Mouse (Mus musculus) kidney, adult 9 months (tissue): ENCODE measurements around the gene Usp2.

Experiments used
- DNase-seq: peaks from one replicate; pipeline ENCODE4 v3.0.0; 2022

Gene Usp2

DNA sequence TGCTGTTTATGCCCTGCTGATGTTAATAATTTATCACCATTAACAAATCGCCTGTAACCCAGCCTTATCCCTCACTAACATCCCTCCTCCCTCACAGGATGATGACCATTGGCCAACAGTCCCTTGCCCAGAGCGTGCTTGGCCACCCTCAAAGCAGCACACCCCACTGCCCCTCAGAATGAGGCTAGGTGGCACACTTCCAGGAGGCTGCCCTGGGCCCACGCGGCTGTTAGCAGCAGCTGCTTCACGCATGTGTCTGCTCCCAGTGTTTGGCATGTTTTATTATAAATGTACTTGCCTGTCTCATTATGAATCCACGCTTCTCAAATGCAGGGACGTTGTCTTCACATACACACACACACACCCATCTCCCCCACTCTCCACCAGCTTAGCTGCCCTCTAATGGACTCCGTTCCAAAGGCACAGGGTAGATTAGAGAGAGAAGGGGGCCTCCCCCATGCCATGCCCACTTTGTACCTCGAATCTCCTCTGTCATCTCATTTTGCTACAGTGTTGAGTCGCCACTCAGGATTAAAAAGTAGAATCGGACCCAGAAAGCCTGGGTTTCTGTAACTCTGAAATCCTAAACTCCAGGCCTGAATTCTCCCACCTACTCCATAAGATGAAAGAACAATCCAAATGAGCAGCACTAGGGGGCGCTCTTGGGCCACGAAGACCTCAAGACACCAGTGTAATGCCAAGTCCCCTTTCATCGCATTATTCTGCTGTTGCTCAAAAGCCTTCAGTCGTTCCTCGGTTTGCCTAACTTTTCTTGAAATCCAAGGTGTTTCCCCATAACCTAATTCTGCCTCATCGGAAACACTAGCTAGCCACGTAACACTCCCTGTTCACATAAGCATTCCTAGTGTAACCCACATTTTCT, 59.0 kb downstream of the Usp2 start:
- DNase-seq: peak; percentile 94

DNA sequence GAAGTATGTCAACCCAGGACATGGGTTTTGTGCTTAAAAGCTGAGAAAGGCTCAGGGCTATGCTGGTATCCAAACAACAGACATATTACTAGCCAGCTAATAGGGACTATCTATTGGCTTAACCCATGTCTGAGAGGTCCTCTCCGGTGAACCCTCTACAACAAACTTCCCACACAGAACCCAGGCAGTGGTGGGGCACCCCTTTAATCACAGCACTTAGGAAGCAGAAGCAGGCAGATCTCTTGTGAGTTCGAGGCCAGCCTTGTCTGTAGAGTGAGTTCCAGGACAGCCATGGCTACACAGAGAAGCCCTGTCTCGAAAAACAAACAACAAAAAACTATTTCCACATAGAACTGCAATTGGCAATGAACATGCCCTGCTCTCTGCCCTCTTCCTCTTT, 59.9 kb downstream of the Usp2 start:
- no peak for DNase-seq

DNA sequence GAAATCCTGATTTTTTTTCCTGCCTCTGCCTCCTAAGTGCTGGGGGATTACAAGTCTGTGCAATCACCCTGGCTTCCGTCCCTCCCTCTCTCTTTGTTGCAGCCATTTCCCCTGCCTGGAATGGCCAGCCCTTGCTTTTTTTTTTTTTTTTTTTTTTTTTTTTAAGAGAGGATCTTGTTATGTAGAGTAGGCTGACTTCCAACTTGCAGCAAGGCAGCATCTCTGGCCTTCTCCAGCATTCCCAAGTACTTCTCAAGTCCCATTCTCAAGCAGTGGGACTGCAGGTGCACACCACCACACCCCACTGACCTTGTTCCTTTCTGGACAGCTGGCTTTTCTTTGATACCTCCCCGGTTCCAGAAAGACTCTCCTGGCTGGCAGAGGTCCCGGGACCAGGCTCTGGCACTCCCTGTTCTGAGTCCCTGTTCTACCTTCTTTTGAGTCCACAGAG, 60.6 kb downstream of the Usp2 start:
- peak; percentile 87 for DNase-seq

DNA sequence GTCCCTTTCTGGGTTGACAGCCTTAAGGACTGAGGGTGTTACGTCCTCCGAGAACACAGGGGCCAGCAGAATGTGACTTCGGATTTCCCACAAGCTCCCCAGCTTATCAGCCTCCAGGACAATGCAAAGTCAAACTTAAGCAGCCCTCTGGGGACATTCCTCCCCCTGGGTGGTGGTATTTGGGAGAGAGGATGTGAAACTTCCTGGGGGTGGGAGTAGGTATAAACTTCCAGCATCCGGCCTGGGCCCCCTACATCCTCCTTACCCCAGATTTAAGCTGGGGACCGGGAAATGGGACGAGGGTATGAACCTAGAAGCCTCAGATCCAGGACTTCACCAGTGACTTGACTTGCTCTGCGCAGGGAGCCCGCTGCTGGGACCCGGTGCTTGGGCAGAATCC, 62.8 kb downstream of the Usp2 start:
- no peak for DNase-seq

DNA sequence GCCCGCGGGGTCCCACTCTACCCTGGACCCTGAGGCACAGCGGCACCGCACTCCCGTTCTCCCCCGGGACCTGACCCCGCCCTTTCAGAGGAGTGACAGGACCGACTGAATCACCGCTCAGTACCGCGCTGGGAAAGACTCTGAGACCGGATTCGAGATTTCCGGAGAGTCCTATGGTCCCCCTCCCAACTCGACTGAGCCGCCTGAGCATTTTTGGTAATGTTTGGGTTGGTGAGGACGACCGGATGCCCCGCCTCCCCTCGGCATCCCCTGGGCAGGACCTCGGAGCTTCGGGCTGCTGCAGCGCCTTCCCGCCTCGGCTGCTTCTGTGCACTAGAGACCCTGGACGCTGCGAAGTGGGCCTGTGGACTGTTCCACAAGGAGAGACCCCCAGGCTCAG, 63.2 kb downstream of the Usp2 start:
- peak; percentile 84 for DNase-seq

DNA sequence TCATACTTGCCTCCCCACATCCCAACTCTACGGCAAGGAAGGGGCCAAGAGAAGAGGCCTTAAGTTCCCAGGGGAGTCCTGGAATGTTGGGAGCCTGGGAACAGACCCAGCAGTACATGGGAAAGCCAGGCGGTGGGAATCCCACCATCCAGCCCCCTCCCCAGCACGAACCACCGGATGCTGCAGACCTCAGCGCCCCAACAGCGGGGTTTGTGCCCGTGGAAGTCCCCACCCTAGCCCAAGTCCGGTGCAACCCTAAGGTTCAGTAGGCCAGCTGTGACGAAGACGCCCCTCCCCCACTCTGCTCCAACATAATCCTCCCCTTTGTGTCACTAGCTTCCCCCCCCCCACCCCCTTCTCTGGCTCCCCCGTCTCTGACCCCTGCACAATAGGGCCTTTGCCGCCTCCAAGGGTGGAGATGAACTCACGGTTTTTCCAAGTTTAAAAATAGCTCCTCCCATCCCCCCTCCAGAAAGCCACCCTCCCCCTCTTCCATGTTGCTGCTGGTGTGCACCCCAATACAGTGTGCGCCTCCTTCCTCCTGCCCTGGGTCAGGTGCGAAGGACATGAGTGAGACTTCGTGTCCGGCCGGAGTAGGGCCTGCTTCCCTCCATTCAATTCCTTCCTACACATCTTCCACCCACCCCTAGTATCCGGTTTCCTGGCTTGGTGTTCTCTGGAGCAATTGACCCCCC, 63.9 kb downstream of the Usp2 start:
- DNase-seq: peak; percentile 38

DNA sequence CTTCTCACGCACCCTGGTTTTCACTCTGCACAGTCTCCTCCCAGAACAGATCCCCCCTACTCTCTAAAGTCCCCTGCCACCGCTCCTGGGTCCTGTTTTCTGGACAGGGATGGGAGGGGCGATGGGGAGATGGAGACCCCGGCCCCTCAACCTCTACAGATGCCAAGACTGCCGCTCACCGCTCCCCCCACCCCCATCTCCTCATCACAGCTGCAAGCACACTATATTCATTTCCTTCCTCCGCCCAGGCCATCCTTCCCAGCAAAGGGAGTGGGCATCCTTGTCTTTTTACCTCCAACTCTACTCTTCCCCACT, 64.4 kb downstream of the Usp2 start:
- no peak for DNase-seq

DNA sequence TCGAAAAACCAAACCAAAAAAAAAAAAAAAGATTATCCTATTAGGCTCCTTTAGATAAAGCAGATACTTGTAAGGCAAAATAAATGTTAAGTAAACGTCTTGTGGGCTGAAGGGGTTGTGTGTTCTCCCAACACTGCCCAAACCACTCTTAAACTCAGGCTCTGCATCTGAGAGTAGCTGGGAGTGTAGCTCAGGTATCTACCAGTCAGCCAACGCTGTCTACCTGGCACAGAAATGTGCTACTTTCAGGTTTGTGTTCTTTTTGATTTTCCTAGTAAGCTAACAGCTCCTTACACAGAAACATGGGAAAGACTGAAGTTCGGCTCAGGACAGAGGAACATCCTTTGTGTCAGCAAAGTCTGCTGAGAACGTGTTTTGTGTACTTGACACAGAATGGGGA, 65.4 kb downstream of the Usp2 start:
- no peak for DNase-seq

DNA sequence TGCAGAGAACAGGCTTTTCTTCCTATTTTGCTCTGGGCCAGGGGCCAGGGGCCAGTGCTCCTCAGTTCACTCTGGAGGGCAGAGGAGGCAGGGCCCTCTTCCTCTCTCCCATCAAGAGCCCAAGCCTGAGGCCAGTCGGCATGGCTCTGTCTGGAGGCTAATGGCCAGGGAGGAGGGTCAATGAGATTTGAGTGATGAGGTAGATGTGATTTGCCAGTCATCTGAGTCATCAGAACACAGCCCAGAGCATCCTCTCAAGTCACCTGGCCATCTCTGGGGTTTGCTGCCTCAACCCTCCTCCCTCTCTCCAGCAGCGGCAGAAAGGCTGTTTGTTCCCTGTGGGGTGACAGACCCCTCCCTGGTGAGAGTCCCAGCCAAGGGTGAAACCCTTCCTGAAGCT, 66.5 kb downstream of the Usp2 start:
- DNase-seq: no peak

DNA sequence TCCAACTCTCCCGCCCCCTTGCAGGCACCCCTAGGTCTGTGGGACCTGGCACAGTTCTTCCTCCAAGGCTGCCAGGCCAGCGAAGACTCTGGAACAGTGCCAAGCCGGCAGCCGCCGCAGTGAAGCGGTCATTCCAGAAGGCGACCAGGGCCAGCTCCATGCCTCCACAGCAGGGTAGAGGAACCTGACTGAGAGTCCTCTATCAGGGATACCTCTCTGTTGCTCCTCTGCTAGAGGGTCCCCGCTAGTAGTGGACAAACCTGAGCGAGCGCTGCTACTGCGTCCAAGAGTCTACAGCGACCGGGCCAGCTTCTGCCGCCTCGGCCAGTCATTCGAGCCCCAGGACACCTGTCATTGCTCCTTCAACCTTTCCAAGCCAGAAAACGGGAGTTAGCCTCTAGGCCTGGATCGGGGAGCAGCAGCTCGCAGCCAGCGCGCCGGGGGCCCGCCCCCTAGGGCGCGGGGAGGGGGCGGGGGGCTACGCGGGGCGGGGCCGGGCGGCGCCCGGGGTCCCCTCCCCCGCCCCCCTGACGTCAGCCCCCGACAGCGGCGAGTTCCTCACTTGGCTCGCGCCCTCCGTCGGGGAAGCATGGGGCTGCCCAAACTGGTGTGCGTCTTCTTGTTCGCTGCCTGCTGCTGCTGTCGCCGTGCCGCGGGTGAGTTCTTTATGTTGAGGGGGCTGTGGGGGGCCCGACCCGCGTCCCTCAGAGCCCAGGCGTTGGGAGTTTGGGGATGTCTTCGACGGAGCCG, 67.5 kb downstream of the Usp2 start, which contains the start of gene Mcam:
Gene Mcam (plus strand): TSS at position 369 of the 750 bp plus-strand sequence.
- DNase-seq: peak; percentile 77

DNA sequence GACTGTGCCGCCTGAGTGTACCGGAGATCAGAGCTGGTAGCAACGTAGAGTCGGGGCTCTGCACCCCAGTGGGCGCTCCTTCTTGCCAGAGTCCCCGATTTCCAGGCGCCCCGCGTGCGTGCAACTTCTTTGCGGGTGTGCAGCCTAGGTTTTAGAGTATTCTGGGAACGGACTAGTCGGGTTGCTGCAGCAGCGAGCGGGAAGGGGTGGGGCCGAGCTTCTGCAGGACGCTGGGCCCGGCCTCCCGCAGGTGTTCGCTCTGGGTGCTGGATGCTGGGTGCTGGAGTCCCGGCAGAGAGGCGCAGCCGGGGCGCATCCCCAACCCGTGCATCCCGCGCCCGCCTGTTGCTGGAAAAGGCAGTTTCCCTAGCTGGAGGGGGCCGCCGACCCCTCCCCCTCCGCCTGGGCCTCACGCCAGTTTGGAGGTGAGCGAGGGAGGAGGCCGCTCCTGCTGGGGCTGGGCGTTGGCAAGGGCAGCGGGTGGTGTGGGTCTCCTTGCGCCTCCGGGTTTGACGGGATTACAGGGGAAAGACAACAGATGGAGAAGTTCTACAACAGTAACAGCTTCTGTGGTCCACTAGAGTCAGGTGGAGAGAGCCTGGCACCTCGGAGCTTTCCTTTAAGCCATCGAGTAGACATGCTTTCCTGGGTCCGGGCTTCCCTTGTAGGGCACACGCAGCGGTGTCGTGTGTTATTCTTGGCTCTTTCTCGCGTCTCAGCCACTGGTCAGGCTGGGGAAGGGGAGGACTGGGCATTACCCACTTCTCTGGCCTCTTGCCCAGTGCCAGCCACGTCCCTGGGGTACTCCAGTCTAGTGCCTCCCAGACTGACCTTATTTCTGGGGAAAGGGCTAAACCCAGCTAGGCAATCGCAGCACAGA, 68.3 kb downstream of the Usp2 start:
- peak; percentile 39 for DNase-seq

DNA sequence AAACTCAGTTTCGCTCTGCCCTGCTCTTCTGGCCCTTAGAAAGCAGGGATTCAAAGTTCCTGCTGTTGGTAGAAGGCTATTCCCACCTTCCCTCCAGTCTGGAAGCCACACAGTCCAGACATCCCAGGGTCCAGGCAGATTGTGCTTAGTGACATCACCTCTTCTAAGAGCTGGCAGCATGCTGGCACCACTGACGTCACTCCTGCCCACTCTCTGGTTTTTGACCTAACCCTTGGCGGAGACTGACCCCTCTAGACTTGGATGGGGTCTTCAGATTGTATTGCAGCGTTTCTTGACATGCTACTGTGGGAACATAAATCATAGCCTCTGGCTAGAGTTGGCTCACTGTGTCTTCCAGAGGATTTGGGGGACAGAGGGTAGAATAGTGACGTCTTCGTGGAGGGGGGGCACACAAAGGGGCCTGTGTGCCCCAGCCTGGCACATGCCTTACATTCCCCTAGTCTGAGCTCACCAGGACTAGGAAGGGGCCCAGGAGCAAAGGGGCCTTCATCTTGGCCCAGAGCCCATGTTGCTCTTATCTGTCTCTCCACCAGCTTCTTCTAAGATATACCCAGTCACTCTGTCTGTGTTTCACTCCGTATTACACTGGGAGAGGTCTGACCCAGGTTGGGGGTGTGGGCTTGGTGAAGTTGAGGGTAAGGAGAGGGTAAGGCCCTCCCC, 69.0 kb downstream of the Usp2 start:
- DNase-seq: no peak

DNA sequence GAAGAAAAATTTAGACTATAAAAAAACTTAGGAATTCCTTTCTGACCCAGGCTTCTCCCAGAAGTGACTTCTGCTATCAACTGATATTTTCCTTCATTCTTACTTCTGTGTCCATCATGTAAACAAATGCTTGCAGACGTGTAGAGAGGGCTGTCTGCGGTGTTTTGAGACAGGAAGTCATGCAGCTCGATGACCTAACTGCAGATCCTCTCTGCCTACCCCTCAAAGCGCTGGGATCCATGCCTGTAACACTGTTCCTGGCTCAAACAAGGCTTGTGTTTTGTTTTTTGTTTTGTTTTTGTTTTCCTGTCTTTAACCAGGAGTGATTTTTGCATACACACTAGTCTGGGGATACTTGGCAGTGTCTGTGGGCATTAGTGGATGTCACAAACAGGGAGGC, 71.0 kb downstream of the Usp2 start:
- DNase-seq: no peak

DNA sequence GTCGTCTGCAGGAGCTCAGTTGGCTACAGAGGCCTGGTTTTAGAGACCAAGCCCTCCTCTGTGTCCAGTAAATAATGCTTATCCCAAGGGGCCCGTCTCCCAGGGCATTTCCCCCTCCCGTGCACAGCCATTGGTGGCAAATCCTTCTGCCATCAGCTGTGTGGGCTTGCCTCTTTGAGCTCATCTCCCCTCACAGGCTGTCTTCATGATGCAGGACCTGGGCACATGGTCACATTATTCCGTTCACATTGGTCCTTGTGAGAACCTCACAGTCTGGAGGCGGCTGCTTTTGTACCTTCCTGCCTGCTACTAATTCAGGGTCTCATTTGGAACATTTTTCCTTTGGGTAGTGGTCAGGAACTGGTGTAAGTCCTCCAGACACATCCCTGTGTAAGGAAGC, 75.1 kb downstream of the Usp2 start:
- DNase-seq: no peak

DNA sequence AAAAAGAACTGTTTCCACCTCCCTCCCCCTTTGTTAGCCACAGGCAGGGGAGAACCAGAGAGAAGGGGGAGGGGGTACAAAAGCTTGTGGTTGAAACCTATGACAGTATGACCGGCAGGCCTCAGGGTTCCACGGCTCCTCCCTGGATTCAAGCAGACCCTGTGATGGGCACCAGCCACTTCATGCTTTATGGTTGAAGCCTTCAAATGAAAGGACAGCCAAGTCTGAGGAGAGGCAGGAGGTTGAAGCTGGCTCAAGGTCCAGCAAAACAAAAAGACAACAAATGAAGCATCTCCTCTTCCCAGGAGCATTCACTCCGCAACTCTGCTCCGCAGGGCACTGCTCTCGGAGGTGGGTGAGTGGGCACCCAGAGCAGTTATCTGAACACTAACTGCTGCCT, 76.6 kb downstream of the Usp2 start:
- DNase-seq: no peak

DNA sequence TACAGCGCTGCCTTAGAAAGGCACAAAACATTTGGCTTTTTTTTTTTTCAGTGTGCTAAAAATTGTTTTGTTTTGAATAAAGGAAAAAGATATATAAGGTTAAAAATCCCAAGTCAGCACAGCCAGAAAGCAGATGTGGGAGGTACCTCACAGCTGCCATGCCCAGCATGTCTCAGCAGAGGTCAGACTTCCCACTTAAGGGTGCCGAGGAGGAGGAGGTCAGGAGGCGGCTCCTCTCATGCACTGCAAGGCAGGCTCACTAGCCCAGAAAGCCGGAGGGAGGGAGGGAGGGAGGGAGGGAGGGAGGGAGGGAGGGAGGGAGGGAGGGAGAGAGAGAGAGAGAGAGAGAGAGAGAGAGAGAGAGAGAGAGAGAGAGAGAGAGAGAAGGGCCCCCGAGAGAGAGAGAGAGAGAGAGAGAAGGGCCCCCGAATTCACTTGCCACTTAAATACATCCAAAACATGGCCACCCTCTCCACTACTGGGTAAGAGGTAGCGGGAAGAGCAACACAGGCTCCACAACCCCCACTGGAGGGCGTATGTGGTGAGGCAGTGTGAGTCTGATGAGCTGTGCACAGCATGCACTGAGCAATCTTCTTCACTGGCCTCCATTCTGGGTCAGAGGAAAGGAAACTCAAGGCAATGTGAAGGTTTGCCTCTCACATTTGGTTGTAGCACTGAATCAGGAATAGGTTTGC, 77.3 kb downstream of the Usp2 start:
- peak; percentile 66 for DNase-seq

DNA sequence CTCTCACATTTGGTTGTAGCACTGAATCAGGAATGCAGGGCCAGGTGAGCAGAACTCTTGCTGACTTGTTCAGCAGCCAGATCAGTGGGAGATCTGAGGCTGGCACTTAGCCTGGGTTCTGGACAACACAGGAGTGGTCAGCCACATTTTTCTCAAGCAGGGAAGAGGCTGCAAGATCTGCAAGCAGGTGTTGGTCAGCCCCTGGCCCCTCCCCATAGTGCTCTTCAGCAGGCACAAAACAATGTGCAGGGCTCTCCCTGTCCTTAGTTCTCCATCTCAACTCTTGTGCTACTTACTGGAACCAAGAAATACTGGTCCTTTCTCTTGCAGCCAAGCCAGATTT, 77.9 kb downstream of the Usp2 start:
- DNase-seq: no peak
